Mouse (Mus musculus): ENCODE data around the gene Irf1. TPM values are rescaled to one million over a fixed set of nuclear protein-coding genes. Genes with fewer than 3 reads are reported as not detected.

Irf1 gene
- polyA plus RNA-seq, 1 experiment, result 25.0 TPM

GRCm38 (mm10) chr11:53777736-53778135 lies 7.9 kb downstream of the Irf1 start:
- Histone ChIP-seq H3K4me2 (ENCODE audit: low read depth) (no peak overlapping the region), H3K4me3 (no peak overlapping the region), H3ac (ENCODE audit: control insufficient read depth, insufficient read length) (no peak overlapping the region), H3K27me3 (ENCODE audit: control insufficient read depth, insufficient read depth, insufficient read length) (no peaks in the 10 kb centered on the region), H3K79me2 (ENCODE audit: control insufficient read depth, insufficient read depth) (peaks cover 5% of the 10 kb centered on the region), H3K36me3 (ENCODE audit: control insufficient read depth, insufficient read depth) (peaks cover 52% of the 10 kb centered on the region)
- no peak for TF ChIP-seq SRF (IDR thresholded peaks at IDR 0.05; ENCODE audit: control insufficient read depth, insufficient read length, low read depth)
- no peak for TF ChIP-seq MYOG (IDR thresholded peaks at IDR 0.05; ENCODE audit: control insufficient read depth in 1 of 3, insufficient read depth in 1 of 3, insufficient read length in 2 of 3, low read depth in 2 of 3)
- TF ChIP-seq REST (IDR thresholded peaks at IDR 0.05; ENCODE audit: insufficient read depth, insufficient read length), result no peak
- no peak for TF ChIP-seq CEBPB (IDR thresholded peaks at IDR 0.05; ENCODE audit: insufficient read depth, poor library complexity, severe bottlenecking)

GRCm38 (mm10) chr11:53778455-53778854 lies 8.6 kb downstream of the Irf1 start:
- Histone ChIP-seq H3K36me3 (ENCODE audit: control insufficient read depth, insufficient read depth) (peaks cover 47% of the 10 kb centered on the region), H3ac (ENCODE audit: control insufficient read depth, insufficient read length) (no peak overlapping the region), H3K4me2 (ENCODE audit: low read depth) (no peak overlapping the region), H3K27me3 (ENCODE audit: control insufficient read depth, insufficient read depth, insufficient read length) (no peaks in the 10 kb centered on the region), H3K4me3 (no peak overlapping the region), H3K79me2 (ENCODE audit: control insufficient read depth, insufficient read depth) (no peaks in the 10 kb centered on the region)
- TF ChIP-seq MAX (IDR thresholded peaks at IDR 0.05; ENCODE audit: low read depth) (no peak), TCF3 (IDR thresholded peaks at IDR 0.05; ENCODE audit: insufficient read length, low read depth) (no peak), POLR2A (IDR thresholded peaks at IDR 0.05; ENCODE audit: insufficient read length, low read depth) (no peak), MYOG (IDR thresholded peaks at IDR 0.05; ENCODE audit: control insufficient read depth in 1 of 3, insufficient read depth in 1 of 3, insufficient read length in 2 of 3, low read depth in 2 of 3) (no peak), USF1 (IDR thresholded peaks at IDR 0.05; ENCODE audit: low read depth) (no peak), TCF12 (IDR thresholded peaks at IDR 0.05; ENCODE audit: insufficient read depth, poor library complexity, severe bottlenecking) (no peak), SRF (IDR thresholded peaks at IDR 0.05; ENCODE audit: control insufficient read depth, insufficient read length, low read depth) (no peak), REST (IDR thresholded peaks at IDR 0.05; ENCODE audit: insufficient read depth, insufficient read length) (no peak)

GRCm38 (mm10) chr11:53779808-53780207 lies 10.0 kb downstream of the Irf1 start:
- TF ChIP-seq TCF3 (IDR thresholded peaks at IDR 0.05; ENCODE audit: insufficient read length, low read depth) (no peak), CEBPB (IDR thresholded peaks at IDR 0.05; ENCODE audit: insufficient read depth, poor library complexity, severe bottlenecking) (no peak), E2F4 (IDR thresholded peaks at IDR 0.05; ENCODE audit: insufficient read depth) (no peak), USF1 (IDR thresholded peaks at IDR 0.05; ENCODE audit: low read depth) (no peak), REST (IDR thresholded peaks at IDR 0.05; ENCODE audit: insufficient read depth, insufficient read length) (no peak), POLR2AphosphoS2 (IDR thresholded peaks at IDR 0.05; ENCODE audit: insufficient read length, low read depth) (no peak), MYOD1 (IDR thresholded peaks at IDR 0.05; ENCODE audit: control insufficient read depth in 1 of 3, insufficient read length in 2 of 3, low read depth in 2 of 3) (no peak), POLR2A (IDR thresholded peaks at IDR 0.05; ENCODE audit: insufficient read length, low read depth) (no peak), SRF (IDR thresholded peaks at IDR 0.05; ENCODE audit: control insufficient read depth, insufficient read length, low read depth) (no peak), MYOG (IDR thresholded peaks at IDR 0.05; ENCODE audit: control insufficient read depth in 1 of 3, insufficient read depth in 1 of 3, insufficient read length in 2 of 3, low read depth in 2 of 3) (no peak), MAX (IDR thresholded peaks at IDR 0.05; ENCODE audit: low read depth) (no peak), TCF12 (IDR thresholded peaks at IDR 0.05; ENCODE audit: insufficient read depth, poor library complexity, severe bottlenecking) (no peak)
- H3K36me3 ChIP-seq (ENCODE audit: control insufficient read depth, insufficient read depth), result peaks cover 36% of the 10 kb centered on the region
- H3K4me2 ChIP-seq (ENCODE audit: low read depth), result no peak overlapping the region
- no peak overlapping the region for H3ac ChIP-seq (ENCODE audit: control insufficient read depth, insufficient read length)
- H3K4me3 ChIP-seq, result no peak overlapping the region
- no peaks in the 10 kb centered on the region for H3K27me3 ChIP-seq (ENCODE audit: control insufficient read depth, insufficient read depth, insufficient read length)
- no peaks in the 10 kb centered on the region for H3K79me2 ChIP-seq (ENCODE audit: control insufficient read depth, insufficient read depth)

- Histone ChIP-seq H3K4me2 (ENCODE audit: low read depth) (no peak overlapping the region), H3K36me3 (ENCODE audit: control insufficient read depth, insufficient read depth) (peaks cover 36% of the 10 kb centered on the region), H3K4me3 (no peak overlapping the region), H3K79me2 (ENCODE audit: control insufficient read depth, insufficient read depth) (no peaks in the 10 kb centered on the region), H3ac (ENCODE audit: control insufficient read depth, insufficient read length) (no peak overlapping the region), H3K27me3 (ENCODE audit: control insufficient read depth, insufficient read depth, insufficient read length) (no peaks in the 10 kb centered on the region)
- TF ChIP-seq POLR2AphosphoS2 (IDR thresholded peaks at IDR 0.05; ENCODE audit: insufficient read length, low read depth) (peak; percentile 21), MYOD1 (IDR thresholded peaks at IDR 0.05; ENCODE audit: control insufficient read depth in 1 of 3, insufficient read length in 2 of 3, low read depth in 2 of 3) (no peak)
These were observed 10.4 kb downstream of the Irf1 start for GRCm38 (mm10) chr11:53780262-53780661.

DNA sequence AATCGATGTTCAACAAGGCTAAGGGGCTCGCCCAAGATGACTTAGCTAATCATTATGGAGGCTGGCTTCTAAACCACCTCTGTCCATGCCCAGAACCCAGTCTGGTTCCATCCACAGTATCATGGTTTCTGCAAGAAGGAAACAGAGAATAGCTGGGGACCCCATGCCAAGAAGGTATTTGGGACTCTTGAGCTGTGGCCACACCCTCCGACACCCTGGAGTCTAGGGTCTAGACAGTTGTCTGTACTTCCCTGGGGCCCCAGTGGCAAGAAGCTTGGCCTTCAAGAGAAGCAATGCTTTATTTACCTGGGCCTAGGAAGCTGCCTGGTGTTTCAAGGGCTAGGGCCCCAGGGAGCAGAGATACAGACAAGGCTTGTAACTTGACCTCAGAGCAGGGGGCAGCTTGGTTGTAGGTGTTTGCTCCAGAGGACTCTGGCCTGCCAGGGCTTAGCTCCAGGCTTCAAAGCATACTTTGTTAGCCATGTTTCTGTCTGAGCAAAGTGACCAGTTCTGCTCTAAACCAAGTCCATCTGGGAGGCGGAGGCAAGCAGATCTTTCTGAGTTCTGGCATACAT lies 11.5 kb downstream of the Irf1 start:
- no peak for TF ChIP-seq POLR2A (IDR thresholded peaks at IDR 0.05; ENCODE audit: insufficient read length, low read depth)
- TF ChIP-seq E2F4 (IDR thresholded peaks at IDR 0.05; ENCODE audit: insufficient read depth), result no peak
- TF ChIP-seq USF1 (IDR thresholded peaks at IDR 0.05; ENCODE audit: low read depth), result no peak
- TF ChIP-seq MYOD1 (IDR thresholded peaks at IDR 0.05; ENCODE audit: control insufficient read depth in 1 of 3, insufficient read length in 2 of 3, low read depth in 2 of 3), result no peak
- TF ChIP-seq TCF12 (IDR thresholded peaks at IDR 0.05; ENCODE audit: insufficient read depth, poor library complexity, severe bottlenecking), result no peak
- no peak for TF ChIP-seq TCF3 (IDR thresholded peaks at IDR 0.05; ENCODE audit: insufficient read length, low read depth)
- no peak for TF ChIP-seq REST (IDR thresholded peaks at IDR 0.05; ENCODE audit: insufficient read depth, insufficient read length)
- no peak for TF ChIP-seq MAX (IDR thresholded peaks at IDR 0.05; ENCODE audit: low read depth)
- TF ChIP-seq MYOG (IDR thresholded peaks at IDR 0.05; ENCODE audit: control insufficient read depth in 1 of 3, insufficient read depth in 1 of 3, insufficient read length in 2 of 3, low read depth in 2 of 3), result no peak
- no peak for TF ChIP-seq SRF (IDR thresholded peaks at IDR 0.05; ENCODE audit: control insufficient read depth, insufficient read length, low read depth)
- TF ChIP-seq CEBPB (IDR thresholded peaks at IDR 0.05; ENCODE audit: insufficient read depth, poor library complexity, severe bottlenecking), result no peak
- no peak for TF ChIP-seq POLR2AphosphoS2 (IDR thresholded peaks at IDR 0.05; ENCODE audit: insufficient read length, low read depth)
- no peak overlapping the region for H3K4me3 ChIP-seq
- H3ac ChIP-seq (ENCODE audit: control insufficient read depth, insufficient read length), result no peak overlapping the region
- no peaks in the 10 kb centered on the region for H3K79me2 ChIP-seq (ENCODE audit: control insufficient read depth, insufficient read depth)
- H3K4me2 ChIP-seq (ENCODE audit: low read depth), result no peak overlapping the region
- peaks cover 28% of the 10 kb centered on the region for H3K36me3 ChIP-seq (ENCODE audit: control insufficient read depth, insufficient read depth)
- no peaks in the 10 kb centered on the region for H3K27me3 ChIP-seq (ENCODE audit: control insufficient read depth, insufficient read depth, insufficient read length)

Measured in myocyte (in vitro differentiated cells).